Mouse (Mus musculus): ENCODE results near the gene Msantd3. TPM values are rescaled to one million over a fixed set of nuclear protein-coding genes. Genes with fewer than 3 reads are reported as not detected.
A peak's percentile ranks its signal among the peaks of the same experiment; 100 is the strongest.

Gene Msantd3
- 10 to 100 TPM; 43.8 to 48.5 TPM for total RNA-seq (2021)

DNA sequence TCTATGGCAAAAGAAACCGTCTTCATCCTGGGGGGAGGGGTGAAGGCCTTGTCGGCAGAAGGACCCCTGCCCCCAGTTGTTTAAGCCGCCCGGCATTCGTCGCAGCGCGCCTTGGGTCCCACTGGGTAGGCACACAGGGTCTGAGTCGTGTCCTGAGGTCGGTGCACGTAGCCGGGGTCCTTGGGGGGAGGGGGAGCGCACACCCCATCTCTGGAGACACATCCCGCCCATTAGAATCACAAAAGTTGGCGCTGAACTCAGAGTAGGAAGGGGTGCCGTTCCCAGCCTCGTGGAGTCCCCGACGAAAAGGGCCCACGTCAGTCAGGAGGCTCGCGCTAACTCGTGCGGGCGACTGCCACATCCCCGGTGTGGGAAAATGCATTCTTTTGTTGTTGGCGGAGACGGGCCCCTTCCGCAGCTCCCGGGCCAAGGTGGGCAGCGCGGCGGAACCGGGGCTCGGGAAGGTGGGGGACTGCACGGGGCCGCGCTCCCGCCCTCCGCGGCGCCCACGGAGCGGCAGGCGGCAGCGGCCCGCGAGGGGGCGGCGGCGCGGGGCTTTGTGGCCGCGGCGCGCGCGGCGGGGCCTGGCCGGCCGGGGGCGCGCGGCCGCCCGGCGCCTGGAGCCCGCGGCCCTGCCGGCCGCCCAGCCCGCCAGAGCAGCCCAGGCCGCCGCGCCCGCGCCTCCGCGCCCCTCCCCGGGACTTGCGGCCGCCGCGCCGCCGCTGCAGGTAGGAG lies at the start of gene Msantd3:
Gene Msantd3 (plus strand): TSS at position 95 of the 735 bp plus-strand sequence.
- DNase-seq, result peak; percentile 71
- intact Hi-C loops (cut with DNase I), result no loop called here

DNA sequence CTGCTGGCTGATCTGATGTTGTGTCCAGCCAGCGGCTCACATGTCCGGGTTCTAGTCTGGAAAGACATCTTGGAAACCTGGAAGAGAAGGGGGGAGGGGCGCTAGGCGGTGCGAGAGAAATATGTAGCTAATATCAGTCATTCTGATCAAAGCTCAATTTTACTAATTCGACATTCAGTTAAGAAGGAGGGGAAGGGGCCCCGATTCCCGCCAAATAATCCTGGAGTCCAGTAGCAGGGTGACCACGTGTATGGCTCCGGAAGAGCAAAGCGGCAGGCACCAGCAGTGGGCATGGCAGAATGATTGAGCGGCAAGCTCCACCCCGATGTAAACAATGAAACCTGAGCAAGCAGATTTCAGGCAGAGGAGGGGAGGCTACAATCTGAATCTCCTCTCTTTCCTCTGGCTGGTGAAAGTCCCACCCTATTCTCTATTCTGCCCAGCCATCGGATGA lies 48.4 kb upstream of the Msantd3 start:
- no peak for DNase-seq
- intact Hi-C loops (cut with DNase I), result no loop called here

DNA sequence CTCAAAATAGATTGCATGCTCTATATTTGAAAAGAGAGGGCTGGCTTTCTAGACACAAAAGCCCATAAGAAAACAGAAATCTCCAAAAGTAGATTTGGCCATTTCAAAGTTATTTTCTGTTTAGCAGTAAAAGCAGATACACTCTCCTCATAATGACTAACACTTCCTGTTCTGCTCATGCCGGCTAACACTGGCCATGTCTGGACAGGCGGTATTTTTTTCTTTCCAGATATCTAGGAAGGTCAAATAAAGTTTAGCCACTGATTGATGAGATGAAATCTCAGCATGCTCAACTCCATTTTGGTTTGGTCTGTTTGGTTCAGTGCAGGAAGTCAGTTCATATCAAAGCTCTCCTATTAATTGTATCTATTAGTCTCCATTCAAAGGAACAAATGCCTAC lies 47.2 kb upstream of the Msantd3 start:
- intact Hi-C loops (cut with DNase I), result no loop called here
- no peak for DNase-seq

DNA sequence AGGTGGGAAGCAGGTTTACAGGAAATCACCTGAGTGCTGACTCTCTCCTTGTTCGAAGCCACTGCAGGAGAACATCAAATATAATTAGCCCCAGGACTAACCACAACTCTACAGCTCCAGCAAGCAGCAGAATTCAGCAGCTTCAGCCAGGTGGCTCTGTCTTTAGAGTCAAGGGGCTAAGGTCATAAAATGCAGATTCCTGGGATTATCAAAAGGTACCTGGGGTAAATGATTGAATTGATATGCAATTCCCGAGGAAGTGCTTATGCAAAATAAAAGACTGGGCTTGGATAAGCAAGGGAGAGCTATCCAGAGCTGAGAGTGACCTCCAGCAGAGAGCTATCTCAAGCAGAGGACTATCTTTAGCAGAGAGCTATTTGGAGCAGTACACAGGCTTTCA lies 28.9 kb upstream of the Msantd3 start:
- intact Hi-C loops (cut with DNase I), result no loop called here
- DNase-seq, result no peak

DNA sequence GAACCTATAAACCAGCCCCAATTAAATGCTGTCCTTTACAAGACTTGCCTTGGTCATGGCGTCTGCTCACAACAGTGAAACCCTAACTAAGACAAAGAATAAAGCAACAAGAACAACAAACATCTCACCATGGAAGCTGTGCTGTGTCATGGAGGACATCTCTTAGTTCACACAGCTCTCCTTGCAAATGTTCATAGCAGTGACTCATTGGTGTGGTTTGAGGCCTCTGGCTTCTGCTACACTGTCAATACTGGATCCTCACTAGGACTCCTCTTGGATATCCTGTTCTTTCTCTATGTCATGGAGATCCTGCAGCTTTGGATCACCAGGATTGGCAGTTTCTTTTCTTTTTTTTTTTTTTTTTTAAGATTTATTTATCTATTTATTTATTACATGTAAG lies 10.2 kb upstream of the Msantd3 start:
- intact Hi-C loops (cut with DNase I), result no loop called here
- DNase-seq, result no peak

DNA sequence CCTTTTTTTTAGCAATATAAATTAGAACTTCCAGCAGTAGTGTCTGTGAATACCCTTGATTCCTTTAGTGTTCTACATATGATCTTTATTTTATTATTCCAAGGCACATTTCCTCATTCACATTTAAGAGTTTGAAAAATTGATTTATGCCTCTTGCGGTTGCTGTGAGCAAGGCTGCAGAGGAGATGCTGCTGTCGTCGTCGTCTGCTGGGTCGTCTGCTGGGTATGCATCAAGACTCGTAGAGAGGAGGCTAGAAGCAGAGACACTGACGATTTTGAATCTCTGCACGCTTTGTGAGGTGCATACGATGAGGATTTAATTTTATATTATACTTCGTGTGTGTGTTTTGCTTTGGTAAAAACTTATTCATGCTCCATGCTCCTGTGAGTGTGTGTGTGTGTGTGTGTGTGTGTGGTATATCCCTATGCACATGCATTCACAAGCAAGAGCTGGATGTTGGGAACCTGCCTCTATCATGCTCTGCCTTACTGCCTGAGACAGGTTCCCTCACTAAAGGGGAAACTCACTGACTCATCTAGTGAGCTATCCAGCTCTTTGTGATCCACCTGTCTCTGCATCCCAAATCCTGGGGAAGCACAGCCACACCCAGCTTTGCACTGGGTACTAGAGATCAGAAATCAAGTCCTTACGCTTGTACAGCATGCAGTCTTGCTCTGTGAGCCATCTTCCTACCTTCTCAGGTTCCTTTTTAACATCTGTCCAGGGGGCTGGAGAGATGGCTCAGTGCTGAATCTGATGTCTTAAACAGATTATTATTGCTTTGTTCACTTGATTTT lies 7.7 kb upstream of the Msantd3 start:
- intact Hi-C loops (cut with DNase I), result no loop called here
- DNase-seq, result no peak

DNA sequence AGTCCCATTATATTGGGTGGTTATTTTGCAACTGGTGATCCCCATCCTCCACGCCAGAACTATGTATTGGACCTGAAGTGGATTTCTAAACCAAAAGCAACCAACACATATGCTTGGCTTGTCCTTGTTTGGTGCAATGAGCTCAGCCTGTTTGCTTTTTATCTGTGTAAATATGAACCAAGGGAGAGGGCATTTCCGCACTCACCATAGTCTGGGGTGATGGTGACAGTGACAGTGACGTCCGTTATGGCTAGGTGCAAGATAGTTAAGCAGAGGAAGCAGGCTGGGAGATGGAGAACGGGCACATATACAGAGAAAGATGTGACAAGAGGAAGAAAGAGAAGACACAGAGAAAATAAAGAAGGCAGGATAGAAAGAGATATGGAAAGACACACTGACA lies 3.5 kb upstream of the Msantd3 start:
- DNase-seq, result no peak
- intact Hi-C loops (cut with DNase I), result no loop called here

DNA sequence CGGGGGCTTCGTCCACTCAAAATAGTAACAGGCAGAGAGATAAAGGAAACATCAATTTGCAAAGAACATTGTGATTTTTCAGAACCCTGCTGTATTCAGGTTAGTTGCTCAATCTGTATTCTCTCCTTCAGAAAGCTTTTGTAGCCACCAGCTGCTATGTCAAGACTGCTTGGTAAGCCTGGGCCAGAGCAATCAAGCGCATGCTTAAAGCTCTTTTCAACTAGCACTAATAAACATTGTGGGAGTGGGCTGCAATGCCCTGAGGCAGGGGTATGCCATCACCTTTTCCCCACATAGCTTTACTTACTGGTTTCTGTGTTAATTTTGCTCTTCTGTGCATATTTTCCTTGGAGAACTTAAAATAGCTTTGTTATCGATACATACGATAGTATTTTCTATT lies 2.7 kb upstream of the Msantd3 start:
- DNase-seq, result no peak
- intact Hi-C loops (cut with DNase I), result no loop called here

DNA sequence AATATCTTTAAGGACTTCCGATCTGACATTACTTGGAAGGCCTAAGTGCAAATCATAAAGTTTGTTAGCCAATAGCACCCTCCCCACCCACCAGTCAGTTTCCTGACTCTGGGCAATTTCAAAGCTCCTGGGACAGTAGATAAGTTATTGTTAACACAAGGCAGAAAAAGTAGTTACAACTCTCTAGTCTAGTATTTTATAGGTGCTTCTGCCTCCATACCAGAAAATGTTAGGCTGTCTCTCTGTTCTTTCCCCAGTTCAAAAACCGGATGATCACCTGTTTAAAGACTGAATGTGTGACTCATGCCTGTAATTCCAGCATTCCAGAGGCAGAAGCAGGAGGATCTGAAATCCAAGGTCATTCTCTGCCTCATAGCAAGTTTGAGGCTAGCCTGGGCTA lies 1.2 kb upstream of the Msantd3 start:
- no peak for DNase-seq
- intact Hi-C loops (cut with DNase I), result no loop called here

DNA sequence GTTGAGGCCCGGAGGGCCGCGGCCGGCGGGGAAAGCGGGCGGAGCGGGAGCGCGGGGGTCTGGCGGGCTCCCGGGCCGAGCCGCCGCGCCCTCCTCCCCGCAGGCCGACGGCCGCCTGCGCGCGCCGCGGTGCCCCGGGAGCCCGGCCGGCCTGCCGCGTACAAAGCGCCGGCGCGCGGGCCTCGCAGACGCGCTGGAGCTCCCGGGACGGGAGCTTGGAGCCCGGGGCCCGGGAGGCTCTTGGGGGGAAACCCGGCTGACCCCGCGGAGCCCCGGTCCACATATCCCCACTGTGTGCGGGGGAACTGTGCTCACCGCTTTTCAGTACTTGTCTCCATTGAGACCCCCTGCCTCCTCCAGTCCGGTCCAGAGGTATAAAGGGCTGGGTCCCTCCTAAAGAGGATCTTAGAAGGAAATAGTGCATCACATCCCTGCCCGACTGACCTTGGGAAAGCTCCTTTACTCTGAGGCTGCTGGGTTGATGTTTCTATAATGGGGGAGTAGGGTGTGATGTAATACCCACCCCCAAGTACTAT lies 909 bp downstream of the Msantd3 start:
- intact Hi-C loops (cut with DNase I), result no loop called here
- DNase-seq, result peak; percentile 44

DNA sequence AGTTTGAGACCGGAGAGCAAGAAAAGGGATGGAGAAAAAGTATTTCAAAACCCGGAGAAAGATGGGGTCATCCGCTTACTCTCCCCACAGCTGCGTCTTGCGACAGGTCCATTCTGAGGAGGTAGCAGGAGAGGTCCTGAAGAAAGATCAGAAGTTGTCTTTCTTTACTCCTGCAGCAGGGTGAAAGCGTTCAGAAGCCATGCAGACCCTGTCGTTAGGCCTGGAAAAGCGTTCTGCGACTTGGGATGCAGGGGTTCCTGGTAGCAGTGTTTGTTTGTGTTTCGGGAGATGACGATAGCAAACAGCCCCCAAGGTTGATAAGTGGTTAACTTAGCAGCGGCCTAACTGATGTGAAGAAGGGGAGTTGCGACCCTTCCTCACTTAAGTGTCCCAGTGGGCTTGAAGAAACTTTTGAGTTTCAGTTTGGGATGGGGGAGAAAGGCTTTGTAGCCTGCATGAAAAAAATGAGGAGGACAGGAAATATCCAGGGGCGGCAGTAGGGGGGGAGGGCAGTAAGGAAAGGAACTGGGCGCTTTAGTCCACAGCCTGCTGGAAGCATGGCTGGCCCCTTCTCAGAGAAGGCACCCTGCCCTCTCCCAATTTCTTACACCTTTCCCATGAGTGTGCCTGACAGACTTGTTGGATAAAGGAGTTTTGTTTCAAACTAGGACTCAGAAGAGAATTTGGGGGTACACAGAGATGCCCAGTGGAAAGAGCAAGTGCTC lies 2.0 kb downstream of the Msantd3 start:
- intact Hi-C loops (cut with DNase I), result no loop called here

DNA sequence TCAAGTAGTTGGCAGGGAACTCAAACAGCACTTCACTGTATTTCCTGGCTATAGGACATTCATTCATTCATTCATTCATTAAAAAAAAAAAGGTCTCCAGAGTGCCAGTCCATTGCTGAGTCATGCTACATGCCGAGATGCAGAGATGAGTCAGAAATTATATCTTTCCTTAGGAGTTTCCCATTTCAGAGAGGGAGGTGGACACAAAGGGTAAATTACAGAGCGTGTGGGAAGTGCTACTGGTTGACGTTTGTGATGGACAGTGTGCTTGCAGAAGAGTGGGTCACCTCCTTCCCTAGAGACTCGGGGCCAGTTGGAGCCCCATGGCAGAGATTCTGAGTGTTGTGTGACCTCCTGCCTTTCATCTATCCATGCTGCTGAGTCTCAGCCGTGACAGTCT lies 2.6 kb downstream of the Msantd3 start:
- no peak for DNase-seq
- intact Hi-C loops (cut with DNase I), result no loop called here

More for the DNA sequence above, 2.0 kb downstream of the Msantd3 start:
- no peak for DNase-seq

DNA sequence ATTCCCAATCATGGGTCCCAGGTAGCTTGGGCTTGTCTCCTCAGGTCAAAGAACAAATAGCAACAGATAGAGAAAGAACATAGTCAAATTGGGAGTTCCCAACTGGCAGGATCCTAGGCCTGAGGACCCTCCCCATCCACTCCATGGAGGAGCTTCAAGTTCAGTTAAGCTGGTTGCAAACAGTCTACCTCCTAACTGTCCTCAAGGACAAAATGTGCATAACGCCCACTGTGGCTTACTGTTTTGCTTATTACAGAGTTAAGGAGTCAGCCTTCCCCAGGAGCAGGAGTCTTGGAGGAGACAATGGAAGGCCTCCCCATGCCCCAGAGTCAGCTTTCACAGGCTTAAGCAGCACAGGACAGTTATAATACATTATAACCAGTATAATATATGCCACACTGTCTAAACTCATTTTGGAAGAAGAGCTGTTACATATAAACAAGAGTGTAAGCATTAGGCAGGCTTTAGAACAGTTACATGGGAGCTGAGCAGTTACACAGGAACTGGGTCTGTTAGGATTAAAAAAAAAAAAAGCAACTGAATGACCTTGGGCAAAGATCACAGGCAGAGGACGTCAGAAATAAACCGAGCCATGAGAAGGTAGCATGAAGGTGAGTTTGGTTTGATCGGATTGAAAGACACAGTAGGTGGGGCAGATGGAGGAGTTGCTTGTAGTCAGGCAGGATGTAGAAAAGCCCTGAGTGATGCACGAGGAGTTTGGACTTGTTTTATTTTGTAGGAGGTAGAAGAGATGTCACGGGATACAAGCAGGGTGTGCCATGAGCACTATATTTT lies 3.5 kb downstream of the Msantd3 start:
- intact Hi-C loops (cut with DNase I), result no loop called here
- no peak for DNase-seq

DNA sequence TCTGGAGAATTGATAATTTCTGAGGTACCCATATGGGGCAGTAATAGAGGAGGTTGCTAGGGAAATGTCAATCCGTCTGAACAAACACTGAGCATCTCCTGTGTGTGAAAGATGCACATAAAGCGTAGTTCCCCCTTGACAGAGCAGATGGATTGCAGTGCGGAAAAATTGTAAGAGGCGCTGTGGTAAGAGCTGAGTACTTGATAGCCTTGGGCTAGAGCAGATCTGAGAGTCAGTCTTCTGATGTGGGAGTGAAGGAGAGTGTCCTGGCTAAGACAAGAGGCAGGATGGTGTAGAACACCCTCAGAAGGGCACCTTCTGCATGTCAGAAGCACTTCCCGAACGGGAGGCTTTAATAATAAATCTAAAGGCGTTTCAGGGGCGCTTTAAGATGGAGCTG lies 4.4 kb downstream of the Msantd3 start:
- no peak for DNase-seq
- intact Hi-C loops (cut with DNase I), result no loop called here

DNA sequence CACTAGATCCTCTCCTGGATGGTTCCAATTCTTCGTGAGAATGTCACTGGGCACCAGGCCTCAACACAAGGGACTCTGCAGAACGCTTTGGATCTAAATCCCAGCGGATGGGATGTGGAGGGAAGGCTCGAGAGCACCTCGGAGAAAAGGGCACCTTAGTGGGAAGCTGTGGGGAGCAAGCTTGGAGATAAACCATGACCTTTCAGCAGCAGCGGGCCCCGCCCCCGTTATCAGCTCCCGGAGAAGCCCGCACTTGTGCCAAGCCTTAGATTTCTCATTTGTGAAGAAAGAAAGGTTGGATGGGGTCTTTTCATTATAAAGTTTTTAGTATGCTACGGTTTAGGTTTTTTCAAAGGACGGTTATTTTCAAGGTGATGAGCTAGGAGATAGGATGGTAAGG lies 6.2 kb downstream of the Msantd3 start:
- intact Hi-C loops (cut with DNase I), result no loop called here
- DNase-seq, result no peak

DNA sequence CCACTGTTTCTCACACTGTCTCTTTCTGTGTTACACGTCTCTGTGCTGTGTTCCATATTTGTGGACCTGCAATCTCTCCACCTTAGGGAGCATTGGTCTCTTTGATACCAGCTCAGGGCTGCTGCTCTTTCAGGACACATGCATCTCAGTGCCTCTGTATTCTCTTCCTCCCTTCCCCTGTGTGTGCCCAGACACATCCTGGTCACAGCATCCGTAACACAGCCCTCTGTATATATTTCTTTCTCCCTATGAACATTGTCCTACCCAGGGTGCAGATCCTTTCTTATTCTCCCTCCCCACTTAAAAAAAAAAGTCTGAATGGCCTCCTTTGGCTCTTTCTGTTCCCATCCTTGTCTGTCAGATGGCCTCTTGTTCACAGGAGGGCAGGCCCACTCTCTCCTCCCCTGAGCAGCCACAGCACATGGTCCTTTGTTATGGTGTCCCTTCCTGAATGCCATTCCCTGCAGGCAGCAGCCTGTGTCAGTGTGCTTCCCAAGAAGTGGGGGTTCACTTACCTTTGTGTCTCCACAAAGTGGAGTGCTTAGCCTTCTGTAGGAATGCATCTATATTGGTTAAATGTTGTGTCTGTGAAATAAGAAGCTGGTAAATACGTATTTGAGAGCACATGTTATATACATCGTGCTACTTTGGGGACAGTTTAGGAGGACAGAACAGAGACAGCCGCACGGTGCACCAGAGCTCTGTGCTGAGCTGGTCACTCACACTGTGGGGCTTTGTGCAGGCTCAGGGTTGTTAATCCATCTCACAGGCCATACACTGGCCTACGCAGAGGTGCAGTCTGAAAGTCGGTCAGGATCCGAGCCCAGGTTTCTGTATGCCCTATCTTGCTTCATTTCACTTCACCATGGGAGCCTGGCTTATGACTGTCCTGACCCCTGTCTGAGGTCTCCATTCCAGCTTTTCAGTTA lies 7.1 kb downstream of the Msantd3 start:
- no peak for DNase-seq
- intact Hi-C loops (cut with DNase I), result no loop called here

DNA sequence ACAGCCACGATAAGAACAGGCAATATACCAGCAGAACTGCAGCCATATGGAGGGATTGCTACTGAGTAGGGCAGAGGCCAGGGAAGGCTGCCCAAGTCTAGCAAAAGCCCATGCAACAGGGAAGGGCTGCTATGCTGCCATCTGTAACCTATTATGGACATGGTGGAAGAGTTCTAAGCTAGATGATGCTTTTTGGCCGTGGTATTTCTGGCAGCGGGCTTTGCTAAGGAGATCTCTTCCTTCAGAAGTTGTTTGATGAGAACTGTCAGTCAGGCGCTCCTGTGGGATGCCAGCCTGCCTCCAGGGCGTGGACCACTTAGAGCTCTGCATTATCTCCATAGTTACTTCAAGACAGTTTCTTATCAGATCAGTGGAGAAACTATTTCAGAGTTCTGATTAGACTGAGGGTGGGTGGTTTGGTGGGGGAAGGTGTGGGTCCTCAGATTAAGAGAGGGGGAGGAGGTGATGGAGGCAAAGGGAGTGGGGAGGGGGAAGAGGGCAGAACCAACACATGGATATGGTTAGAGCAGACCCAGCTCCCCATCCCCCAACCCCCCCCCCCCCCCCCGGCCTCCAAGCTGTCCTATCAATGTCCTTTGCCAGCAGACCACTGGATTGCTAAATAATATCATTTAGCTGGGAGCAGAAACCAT lies 8.8 kb downstream of the Msantd3 start:
- DNase-seq, result peak; percentile 71
- intact Hi-C loops (cut with DNase I), result no loop called here

DNA sequence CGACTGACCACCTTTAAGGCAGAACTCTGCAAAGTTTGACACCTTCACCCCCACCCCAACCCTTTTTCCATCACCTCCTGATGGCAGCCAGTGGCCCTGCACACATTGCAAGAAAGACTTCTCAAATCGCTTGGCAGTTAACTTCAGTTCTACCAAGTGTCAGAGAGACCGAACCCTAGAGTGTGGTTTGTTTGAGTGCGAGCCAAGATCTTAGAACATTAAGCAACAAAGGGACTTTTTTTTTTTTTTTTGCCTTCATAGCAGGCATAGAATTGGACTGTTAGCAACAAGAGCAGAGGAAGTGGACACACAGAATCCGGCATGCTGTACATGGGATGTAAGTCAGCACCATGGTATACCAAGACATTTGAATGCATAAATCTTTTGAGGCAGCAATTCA lies 9.9 kb downstream of the Msantd3 start:
- no peak for DNase-seq
- intact Hi-C loops (cut with DNase I), result no loop called here

DNA sequence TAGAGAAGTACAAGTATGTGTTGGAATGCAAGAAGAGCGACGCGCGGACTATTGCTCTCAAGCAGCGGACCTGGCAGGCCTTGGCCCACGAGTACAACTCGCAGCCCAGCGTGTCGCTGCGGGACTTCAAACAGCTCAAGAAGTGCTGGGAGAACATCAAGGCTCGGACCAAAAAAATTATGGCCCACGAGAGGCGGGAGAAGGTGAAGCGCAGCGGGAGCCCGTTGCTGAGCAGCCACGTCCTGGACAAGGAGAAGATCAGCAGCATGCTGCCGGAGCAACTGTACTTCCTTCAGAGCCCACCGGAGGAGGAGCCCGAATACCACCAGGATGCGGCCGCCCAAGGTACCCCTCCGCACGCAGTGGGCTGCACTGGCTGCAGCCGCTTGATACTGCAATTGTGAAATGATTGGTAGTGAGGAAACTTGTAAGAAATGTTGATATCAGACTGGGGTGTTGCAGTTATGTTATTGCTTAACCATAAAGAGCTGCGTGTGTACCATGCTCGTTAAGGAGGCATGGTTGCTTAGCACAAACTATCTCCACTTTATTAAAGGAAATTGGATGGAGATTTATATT lies 12.8 kb downstream of the Msantd3 start:
- no peak for DNase-seq
- intact Hi-C loops (cut with DNase I), result no loop called here

Data from left cerebral cortex, postnatal 4 days (tissue).